Mouse (Mus musculus) heart, embryonic 16.5 days (tissue): Measurements from ENCODE around the gene Hoxb8. TPM values are rescaled to one million over a fixed set of nuclear protein-coding genes. Genes with fewer than 3 reads are reported as not detected.

Experiments
- ATAC-seq: fragments of 200-750 bp; cut with Nextera tagmentation; replicated peaks from 2 replicates; pipeline ENCODE4 v1.8.0; 2017; ENCODE audit warnings: moderate number of reproducible peaks; ENCODE audit not compliant: insufficient read depth, low FRiP score; ENCODE audit errors: extremely low read depth
- H3K27ac ChIP-seq: fragments of 300-500 bp; sonication (generic); 2 replicates; pipeline ENCODE4 v1.5.1; 2014; ENCODE audit warnings: mild to moderate bottlenecking, low read length, control low read depth, moderate library complexity
- H3K27me3 ChIP-seq: fragments of 300-500 bp; sonication (generic); 2 replicates; pipeline ENCODE4 v1.6.1; 2014; ENCODE audit warnings: low read length, mixed read lengths; ENCODE audit not compliant: control insufficient read depth, insufficient read depth
- H3K36me3 ChIP-seq: fragments of 300-500 bp; sonication (generic); 2 replicates; pipeline ENCODE4 v1.6.1; 2014; ENCODE audit not compliant: control insufficient read depth, insufficient read depth
- H3K4me1 ChIP-seq: fragments of 300-500 bp; sonication (generic); 2 replicates; pipeline ENCODE4 v1.6.1; 2014; ENCODE audit warnings: low read length, mixed read lengths; ENCODE audit not compliant: control insufficient read depth, insufficient read depth
- H3K4me2 ChIP-seq: fragments of 300-500 bp; sonication (generic); 2 replicates; pipeline ENCODE4 v1.6.1; 2014; ENCODE audit warnings: low read depth, mild to moderate bottlenecking, control low read depth, low read length
- H3K4me3 ChIP-seq: fragments of 300-500 bp; sonication (generic); 2 replicates; pipeline ENCODE4 v1.5.1; 2014; ENCODE audit warnings: mild to moderate bottlenecking, control low read depth, low read length
- H3K9ac ChIP-seq: fragments of 300-500 bp; sonication (generic); 2 replicates; pipeline ENCODE4 v1.6.1; 2014; ENCODE audit warnings: low read length, control low read depth
- H3K9me3 ChIP-seq: fragments of 300-500 bp; sonication (generic); replicated peaks from 2 replicates; pipeline ENCODE4 v1.6.1; 2016; ENCODE audit warnings: low read length; ENCODE audit not compliant: control insufficient read depth
- WGBS: fragments of 180-500 bp; shearing (Covaris S2); extraction: QIAGEN DNeasy Blood & Tissue Kit; methylation state at CpG from one replicate; pipeline ENCODE4 v1.1.7; 2014; 5-methylcytosine and 5-hydroxymethylcytosine counted together
- polyA plus RNA-seq: library from polyadenylated mRNA; unstranded; fragments of >200 nt; fragmentation: Nextera tagmentation; extraction: Ambion mirVana; gene quantifications from 2 replicates; pipeline ENCODE4 v1.2.1, GENCODE M21; 2015

Hoxb8 gene
- polyA plus RNA-seq, 1 experiment from 2014 or later = not detected

DNA sequence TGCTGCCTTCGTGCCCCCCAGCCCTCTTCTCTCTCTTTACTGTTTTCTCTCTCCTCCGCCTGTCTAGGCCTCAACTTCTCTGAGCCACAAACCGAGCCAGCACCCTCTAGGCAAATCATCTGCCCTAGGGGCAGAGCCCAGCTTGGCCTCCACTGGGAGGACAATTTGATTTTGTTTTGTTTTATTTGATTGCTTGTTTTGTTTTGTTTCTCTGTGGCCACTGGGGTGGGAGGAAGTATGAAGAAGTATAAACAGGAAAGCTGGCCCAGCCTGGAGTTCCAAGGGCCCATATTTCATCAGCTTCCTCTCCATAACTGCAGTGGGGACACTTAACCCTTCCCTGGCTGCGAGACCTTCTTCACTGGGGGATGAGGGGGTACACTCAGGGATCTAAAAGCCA lies 27.6 kb downstream of the Hoxb8 start:
- Histone ChIP-seq H3K4me2 (no peak overlapping the region), H3K27me3 (peaks cover 96% of the 10 kb centered on the region), H3K36me3 (no peaks in the 10 kb centered on the region), H3K27ac (no peak overlapping the region), H3K4me3 (no peak overlapping the region), H3K9ac (no peak overlapping the region), H3K9me3 (no peaks in the 10 kb centered on the region), H3K4me1 (0 out of 2 replicates have a peak, but pooled peaks cover 2% of the 10 kb centered on the region)
- WGBS = 24% methylated on average over 4 of the region's 4 CpGs
- no peak for ATAC-seq

GRCm38 (mm10) chr11:96310183-96310938 lies 28.7 kb downstream of the Hoxb8 start:
- Histone ChIP-seq H3K4me1 (0 out of 2 replicates have a peak, but pooled peaks cover 2% of the 10 kb centered on the region), H3K4me3 (no peak overlapping the region), H3K27me3 (peaks cover 95% of the 10 kb centered on the region), H3K9ac (no peak overlapping the region), H3K27ac (no peak overlapping the region), H3K36me3 (no peaks in the 10 kb centered on the region), H3K9me3 (no peaks in the 10 kb centered on the region), H3K4me2 (peak overlapping the region; percentile 6; the same call in 1 of the 2 replicates)
- 16% methylated on average over 20 of the region's 20 CpGs for WGBS
- ATAC-seq = no peak

GRCm38 (mm10) chr11:96311097-96311496 lies 29.4 kb downstream of the Hoxb8 start:
- Histone ChIP-seq H3K27me3 (peaks cover 95% of the 10 kb centered on the region), H3K27ac (no peak overlapping the region), H3K4me2 (peak overlapping the region; percentile 47), H3K9ac (no peak overlapping the region), H3K4me3 (peak overlapping the region; percentile 35), H3K9me3 (no peaks in the 10 kb centered on the region), H3K4me1 (0 out of 2 replicates have a peak, but pooled peaks cover 2% of the 10 kb centered on the region), H3K36me3 (no peaks in the 10 kb centered on the region)
- WGBS = 12% methylated on average over 6 of the region's 6 CpGs
- no peak for ATAC-seq

- H3K36me3 ChIP-seq = no peaks in the 10 kb centered on the region
- H3K9me3 ChIP-seq = no peaks in the 10 kb centered on the region
- H3K4me1 ChIP-seq = 0 out of 2 replicates have a peak, but pooled peaks cover 2% of the 10 kb centered on the region
- H3K9ac ChIP-seq = no peak overlapping the region
- ATAC-seq = 0 out of 2 replicates have a peak, but pooled peaks have one; percentile 69
- 2% methylated on average over 30 of the region's 31 CpGs for WGBS
- H3K27me3 ChIP-seq = peaks cover 95% of the 10 kb centered on the region
- no peak overlapping the region for H3K27ac ChIP-seq
- peak overlapping the region; percentile 47 for H3K4me2 ChIP-seq
- peak overlapping the region; percentile 35 for H3K4me3 ChIP-seq
Measured at GRCm38 (mm10) chr11:96311520-96312417, 30.1 kb downstream of the Hoxb8 start.

DNA sequence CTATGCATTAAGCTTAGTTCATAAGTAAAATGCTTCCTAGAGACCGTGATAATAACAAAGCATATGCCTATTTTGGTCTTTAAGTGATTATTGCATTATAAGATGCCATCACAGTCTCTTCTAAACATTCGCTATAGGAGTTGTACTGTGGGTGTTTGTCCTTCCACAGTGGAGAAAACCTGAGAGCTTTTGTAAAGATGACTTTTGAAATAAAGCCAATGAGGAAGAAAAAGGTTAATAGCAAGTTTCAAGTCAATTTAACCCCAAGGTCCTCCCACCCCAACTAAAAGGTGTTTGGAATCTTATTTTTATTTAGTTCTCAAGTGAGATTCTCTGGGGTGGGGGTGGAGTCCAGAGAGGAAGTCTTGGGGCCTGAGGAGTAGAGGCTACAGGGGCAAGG lies 31.4 kb downstream of the Hoxb8 start:
- Histone ChIP-seq H3K9ac (no peak overlapping the region), H3K4me2 (no peak overlapping the region), H3K9me3 (no peaks in the 10 kb centered on the region), H3K27ac (no peak overlapping the region), H3K4me1 (0 out of 2 replicates have a peak, but pooled peaks cover 2% of the 10 kb centered on the region), H3K36me3 (no peaks in the 10 kb centered on the region), H3K4me3 (no peak overlapping the region), H3K27me3 (peaks cover 92% of the 10 kb centered on the region)
- no peak for ATAC-seq
- WGBS = 42% methylated on average over 2 of the region's 2 CpGs

DNA sequence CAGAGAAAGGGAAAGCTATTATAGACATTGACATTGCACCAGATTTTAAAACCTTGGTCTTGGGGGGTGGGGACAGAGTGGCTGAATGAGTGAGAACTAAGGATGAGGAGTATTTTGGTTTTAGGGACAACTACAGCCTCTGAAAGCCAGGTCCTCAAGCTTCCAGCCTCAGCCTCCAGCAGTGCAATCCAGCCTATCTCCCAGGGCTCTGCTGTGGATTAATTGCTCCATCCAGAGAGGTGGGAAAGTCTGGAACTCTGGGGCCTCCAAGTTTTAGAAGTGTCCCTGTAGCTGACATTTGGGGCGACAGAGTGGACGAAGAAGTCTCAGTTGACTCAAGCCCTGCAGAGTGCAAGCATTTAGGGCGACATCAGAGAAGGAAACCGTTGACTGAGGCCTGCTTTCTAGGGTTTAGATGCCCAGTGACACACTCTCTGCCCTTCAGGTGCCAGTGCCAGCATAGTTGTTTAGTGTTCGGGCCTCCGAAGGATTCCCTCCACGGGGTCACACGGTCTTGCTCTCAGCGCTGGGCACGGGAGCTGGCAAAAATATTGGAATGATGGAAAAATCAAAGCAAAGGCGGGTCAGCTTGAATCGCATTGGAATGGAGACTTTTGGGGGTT lies 32.2 kb downstream of the Hoxb8 start:
- H3K27ac ChIP-seq = no peak overlapping the region
- no peaks in the 10 kb centered on the region for H3K9me3 ChIP-seq
- H3K4me3 ChIP-seq = no peak overlapping the region
- peak overlapping the region; percentile 17 for H3K4me2 ChIP-seq
- ATAC-seq = no peak
- 20% methylated on average over 12 of the region's 12 CpGs for WGBS
- 0 out of 2 replicates have a peak, but pooled peaks cover 2% of the 10 kb centered on the region for H3K4me1 ChIP-seq
- no peak overlapping the region for H3K9ac ChIP-seq
- H3K36me3 ChIP-seq = no peaks in the 10 kb centered on the region
- peaks cover 92% of the 10 kb centered on the region for H3K27me3 ChIP-seq

GRCm38 (mm10) chr11:96314671-96315343 lies 33.1 kb downstream of the Hoxb8 start:
- H3K9ac ChIP-seq = peak overlapping the region; percentile 42
- H3K9me3 ChIP-seq = no peaks in the 10 kb centered on the region
- peak overlapping the region; percentile 17 for H3K4me2 ChIP-seq
- WGBS = 3% methylated on average over 34 of the region's 34 CpGs
- no peak for ATAC-seq
- peaks cover 92% of the 10 kb centered on the region for H3K27me3 ChIP-seq
- no peaks in the 10 kb centered on the region for H3K36me3 ChIP-seq
- peak overlapping the region; percentile 4; the same call in 1 of the 2 replicates for H3K27ac ChIP-seq
- 0 out of 2 replicates have a peak, but pooled peaks cover 2% of the 10 kb centered on the region for H3K4me1 ChIP-seq
- H3K4me3 ChIP-seq = peak overlapping the region; percentile 33

DNA sequence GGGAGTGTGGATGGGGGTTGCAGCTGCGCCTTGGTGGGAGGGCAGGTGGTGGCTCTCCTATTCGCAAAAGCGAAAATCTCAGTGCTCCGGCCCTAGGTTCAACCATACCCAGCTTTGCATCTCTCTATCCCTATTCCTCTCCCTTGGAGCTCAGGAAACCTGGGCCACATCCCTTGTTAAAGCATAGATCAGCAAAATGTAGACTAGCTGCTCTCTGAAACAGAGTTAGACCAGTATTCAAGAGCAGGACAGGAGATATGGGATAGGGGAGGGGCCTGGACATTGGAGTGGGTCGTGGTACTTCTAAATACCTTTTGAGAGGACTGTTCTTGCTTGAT lies 33.6 kb downstream of the Hoxb8 start:
- 0 out of 2 replicates have a peak, but pooled peaks cover 2% of the 10 kb centered on the region for H3K4me1 ChIP-seq
- H3K36me3 ChIP-seq = no peaks in the 10 kb centered on the region
- H3K9me3 ChIP-seq = no peaks in the 10 kb centered on the region
- H3K27me3 ChIP-seq = peaks cover 90% of the 10 kb centered on the region
- H3K4me3 ChIP-seq = peak overlapping the region; percentile 33
- no peak for ATAC-seq
- 21% methylated on average over 5 of the region's 5 CpGs for WGBS
- H3K4me2 ChIP-seq = peak overlapping the region; percentile 17; the same call in 1 of the 2 replicates
- no peak overlapping the region for H3K27ac ChIP-seq
- H3K9ac ChIP-seq = no peak overlapping the region
